Mouse (Mus musculus) limb, embryonic 11.5 days (tissue): ENCODE results near the gene Rpl41. TPM values are rescaled to one million over a fixed set of nuclear protein-coding genes. Genes with fewer than 3 reads are reported as not detected.
A peak's percentile ranks its signal among the peaks of the same experiment; 100 is the strongest.

Source experiments
- ATAC-seq: fragments of 200-750 bp; cut with Nextera tagmentation; 2 replicates; pipeline ENCODE4 v1.8.0; 2017; ENCODE audit warnings: low read depth; ENCODE audit not compliant: insufficient number of reproducible peaks, low FRiP score, low TSS enrichment
- DNase-seq: peaks from one replicate; pipeline ENCODE4 v3.0.0-alpha.2; 2015; ENCODE audit warnings: low spot score
- H3K27ac ChIP-seq: fragments of 300-500 bp; sonication (generic); replicated peaks from 2 replicates; pipeline ENCODE4 v1.5.1; 2014; ENCODE audit warnings: low read depth, mild to moderate bottlenecking, low read length
- H3K27me3 ChIP-seq: fragments of 300-500 bp; sonication (generic); 2 replicates; pipeline ENCODE4 v1.6.1; 2014; ENCODE audit warnings: mild to moderate bottlenecking, low read length, mixed read lengths; ENCODE audit not compliant: control insufficient read depth, insufficient read depth
- H3K36me3 ChIP-seq: fragments of 300-500 bp; sonication (generic); 2 replicates; pipeline ENCODE4 v1.6.1; 2014; ENCODE audit warnings: mild to moderate bottlenecking, low read length, moderate library complexity, mixed read lengths; ENCODE audit not compliant: control insufficient read depth, insufficient read depth
- H3K4me1 ChIP-seq: fragments of 300-500 bp; sonication (generic); 2 replicates; pipeline ENCODE4 v1.6.1; 2014; ENCODE audit warnings: low read length, mixed read lengths; ENCODE audit not compliant: control insufficient read depth, insufficient read depth
- H3K4me2 ChIP-seq: fragments of 300-500 bp; sonication (generic); 2 replicates; pipeline ENCODE4 v1.6.1; 2014; ENCODE audit warnings: low read depth, mild to moderate bottlenecking, moderate library complexity; ENCODE audit not compliant: severe bottlenecking
- H3K4me3 ChIP-seq: fragments of 300-500 bp; sonication (generic); 2 replicates; pipeline ENCODE4 v1.5.1; 2014; ENCODE audit warnings: low read depth, low read length
- H3K9ac ChIP-seq: fragments of 300-500 bp; sonication (generic); 2 replicates; pipeline ENCODE4 v1.6.1; 2014; ENCODE audit warnings: mild to moderate bottlenecking, low read length
- H3K9me3 ChIP-seq: fragments of 300-500 bp; sonication (generic); 2 replicates; pipeline ENCODE4 v1.6.1; 2016; ENCODE audit warnings: low read length; ENCODE audit not compliant: control insufficient read depth
- WGBS: fragments of 180-500 bp; shearing (Covaris S2); extraction: QIAGEN DNeasy Blood & Tissue Kit; methylation state at CpG from one replicate; pipeline ENCODE4 v1.1.7; 2014; 5-methylcytosine and 5-hydroxymethylcytosine counted together
- microRNA-seq: library from miRNA; unstranded; fragments of <30 nt; microRNA quantifications from one replicate; pipeline ENCODE4, GENCODE M21; 2016
- polyA plus RNA-seq: library from polyadenylated mRNA; unstranded; fragments of >200 nt; fragmentation: Nextera tagmentation; extraction: Ambion mirVana; gene quantifications from 2 replicates; pipeline ENCODE4 v1.2.1, GENCODE M21; 2014

The Rpl41 gene
- polyA plus RNA-seq, 1 experiment from 2014 or later = 4,046 TPM

DNA sequence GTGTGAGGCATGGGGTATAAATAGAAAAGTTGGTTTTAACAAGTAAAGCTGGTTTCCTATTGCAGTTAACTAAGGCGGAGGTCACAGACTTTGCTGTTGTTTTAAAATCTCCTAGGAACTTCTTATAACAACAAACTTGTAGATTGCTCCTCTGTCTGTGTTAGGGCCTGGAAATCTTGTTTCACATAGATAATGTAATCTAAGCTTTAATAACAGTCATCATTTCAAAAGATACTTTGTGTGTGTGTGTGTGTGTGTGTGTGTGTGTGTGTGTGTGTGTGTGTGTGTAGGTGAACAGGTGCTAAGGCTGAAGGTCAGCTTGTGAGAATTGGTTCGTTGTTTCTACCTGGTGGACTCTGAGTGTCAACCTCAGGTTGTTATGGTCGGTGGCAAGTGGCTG is 45.1 kb downstream of the Rpl41 start:
- WGBS = 87% methylated on average over 3 of the region's 3 CpGs
- Histone ChIP-seq H3K4me3 (no peak overlapping the region), H3K9me3 (no peaks in the 10 kb centered on the region), H3K27ac (no peak overlapping the region), H3K9ac (no peak overlapping the region), H3K36me3 (no peaks in the 10 kb centered on the region), H3K27me3 (no peaks in the 10 kb centered on the region), H3K4me1 (no peaks in the 10 kb centered on the region), H3K4me2 (no peak overlapping the region)
- ATAC-seq (no peak), DNase-seq (no peak)

DNA sequence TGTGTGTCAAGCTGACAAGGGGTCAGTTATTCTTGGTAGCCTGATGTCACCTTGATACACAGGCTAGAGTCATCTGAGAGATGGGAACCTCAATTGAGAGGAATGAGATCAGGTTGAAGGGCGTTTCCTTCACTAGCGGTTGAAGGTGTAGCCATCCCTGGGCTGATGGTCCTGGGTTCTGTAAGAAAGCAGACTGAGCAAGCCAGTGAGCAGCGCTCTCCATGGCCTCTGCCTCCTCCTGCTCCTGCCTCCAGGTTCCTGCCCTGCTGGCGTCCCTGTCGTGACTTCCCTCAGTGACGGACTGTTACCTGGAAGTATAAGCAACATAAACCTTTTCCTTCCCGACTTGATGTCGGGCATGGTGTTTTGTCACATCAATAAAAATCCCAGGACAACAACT is 45.6 kb downstream of the Rpl41 start:
- no peak for DNase-seq
- Histone ChIP-seq H3K4me3 (no peak overlapping the region), H3K9me3 (no peaks in the 10 kb centered on the region), H3K9ac (no peak overlapping the region), H3K4me1 (no peaks in the 10 kb centered on the region), H3K27ac (no peak overlapping the region), H3K27me3 (no peaks in the 10 kb centered on the region), H3K36me3 (no peaks in the 10 kb centered on the region), H3K4me2 (no peak overlapping the region)
- no peak for ATAC-seq
- 74% methylated on average over 8 of the region's 8 CpGs for WGBS

DNA sequence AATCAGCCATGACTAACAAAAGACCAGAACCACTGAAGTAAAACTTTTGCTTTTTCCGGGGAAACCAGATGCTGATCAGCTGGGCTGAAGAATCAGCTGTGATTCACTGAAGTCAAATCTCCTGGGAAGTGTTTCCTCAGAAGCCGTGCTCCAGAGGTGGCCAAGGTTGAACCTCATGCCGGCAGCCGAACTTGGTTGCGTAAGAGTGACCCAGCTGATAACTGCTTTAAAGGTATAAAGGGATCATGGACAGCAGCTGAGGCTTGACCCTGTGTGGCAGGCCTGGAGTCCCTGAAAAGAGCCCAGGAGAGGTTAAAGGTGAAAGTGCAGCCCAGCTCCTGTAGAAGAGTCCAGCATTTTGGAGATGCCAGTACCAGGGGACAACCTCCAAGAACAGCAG is 46.8 kb downstream of the Rpl41 start:
- no peaks in the 10 kb centered on the region for H3K27me3 ChIP-seq
- no peak overlapping the region for H3K9ac ChIP-seq
- no peak overlapping the region for H3K4me3 ChIP-seq
- WGBS = 84% methylated on average over 5 of the region's 5 CpGs
- H3K27ac ChIP-seq = no peak overlapping the region
- DNase-seq = no peak
- H3K4me1 ChIP-seq = no peaks in the 10 kb centered on the region
- H3K36me3 ChIP-seq = no peaks in the 10 kb centered on the region
- ATAC-seq = no peak
- no peaks in the 10 kb centered on the region for H3K9me3 ChIP-seq
- no peak overlapping the region for H3K4me2 ChIP-seq

DNA sequence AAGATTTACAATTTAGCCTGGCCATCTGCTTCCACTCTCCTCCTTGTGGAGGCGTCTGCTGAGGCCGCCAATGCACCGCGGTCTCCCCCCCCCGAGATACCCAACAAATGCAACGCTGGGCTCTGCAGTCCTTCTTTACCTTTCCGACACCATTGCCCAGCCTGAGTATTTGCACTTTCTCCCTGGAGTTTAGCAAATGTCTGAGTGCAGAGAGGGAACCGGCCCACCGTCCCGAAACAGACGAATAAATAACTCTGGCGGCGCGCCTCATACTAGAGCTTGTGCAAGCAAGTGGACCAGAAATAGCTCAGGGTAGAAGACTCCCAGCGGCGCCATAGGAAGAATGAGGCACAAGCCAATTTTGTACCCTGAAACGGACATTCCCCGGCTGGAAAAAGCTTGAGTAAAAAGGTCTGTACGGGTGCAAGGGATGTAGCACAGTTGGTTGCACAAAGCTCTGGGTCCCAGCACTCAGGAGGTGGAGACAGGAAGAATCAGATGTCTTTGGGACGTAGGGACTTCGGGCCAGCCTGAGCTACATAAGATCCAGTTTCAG is 49.9 kb downstream of the Rpl41 start:
- peak overlapping the region; percentile 56 for H3K9ac ChIP-seq
- no peaks in the 10 kb centered on the region for H3K27me3 ChIP-seq
- H3K4me1 ChIP-seq = peaks cover 8% of the 10 kb centered on the region
- H3K9me3 ChIP-seq = no peaks in the 10 kb centered on the region
- ATAC-seq = peak; percentile 31; the same call in 1 of the 2 replicates
- H3K36me3 ChIP-seq = no peaks in the 10 kb centered on the region
- WGBS = 4% methylated on average over 21 of the region's 21 CpGs
- peak overlapping the region; percentile 39; the same call in 1 of the 2 replicates for H3K27ac ChIP-seq
- peak; percentile 70 for DNase-seq
- H3K4me2 ChIP-seq = peak overlapping the region; percentile 72
- H3K4me3 ChIP-seq = peak overlapping the region; percentile 51

DNA sequence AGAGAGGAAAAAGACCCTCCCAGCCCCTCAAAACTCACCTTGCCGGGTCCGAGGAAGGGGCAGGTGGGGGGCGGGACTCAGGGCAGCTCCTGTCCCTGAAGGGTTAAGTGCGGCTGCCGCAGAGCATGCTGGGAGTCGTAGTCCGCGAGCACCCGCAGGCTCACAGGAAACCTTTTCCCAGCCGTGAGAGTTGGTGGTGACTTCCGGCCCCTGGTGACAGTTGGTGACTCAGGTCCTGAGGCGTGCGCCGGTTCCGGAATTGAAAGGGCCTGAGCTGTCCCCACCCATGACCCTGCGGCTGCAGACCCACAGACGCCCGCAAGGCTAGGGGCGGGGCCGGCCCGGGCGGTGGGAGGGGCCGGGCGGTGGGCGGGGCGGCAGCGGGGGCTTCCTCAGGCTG is 50.5 kb downstream of the Rpl41 start, which contains the start of gene Myl6b:
TSS of gene Myl6b (minus strand) at position 96 of the 400 bp plus-strand sequence.
- Histone ChIP-seq H3K4me1 (peaks cover 8% of the 10 kb centered on the region), H3K27ac (peak within 1 kb of the TSS; percentile 39; the same call in 1 of the 2 replicates), H3K4me3 (peak within 1 kb of the TSS; percentile 51), H3K9ac (peak within 1 kb of the TSS; percentile 56), H3K9me3 (no peaks in the 10 kb centered on the region), H3K4me2 (peak within 1 kb of the TSS; percentile 72), H3K27me3 (no peaks in the 10 kb centered on the region), H3K36me3 (no peaks in the 10 kb centered on the region)
- DNase-seq (peak; percentile 96), ATAC-seq (peak; percentile 84)
- WGBS = under 1% methylated on average over 26 of the region's 27 CpGs

Small RNA genes lying within 50 kb of the gene (microRNA-seq; reads per million reads assigned to microRNA genes)
- gene Gm47275 (not detected), gene Mir6916 (not detected), gene Mir6917 (not detected)

Other genes with a start within 250 kb of the Rpl41 start
- 37.5 and 38.7 TPM in 2 replicates for gene Pan2, start 246.0 kb downstream of the Rpl41 start, polyA plus RNA-seq
- gene Cnpy2, start 226.8 kb downstream of the Rpl41 start, polyA plus RNA-seq = 343 and 351 TPM in 2 replicates
- gene Cs, start 211.6 kb downstream of the Rpl41 start, polyA plus RNA-seq = 231 and 232 TPM in 2 replicates
- gene Coq10a, start 180.3 kb downstream of the Rpl41 start, polyA plus RNA-seq = 8.5 and 11.0 TPM in 2 replicates
- 12.0 and 12.8 TPM in 2 replicates for gene Ankrd52, start 172.2 kb downstream of the Rpl41 start, polyA plus RNA-seq
- 0.07 and 0.20 TPM in 2 replicates for gene Slc39a5, start 148.1 kb downstream of the Rpl41 start, polyA plus RNA-seq
- 89.9 and 91.8 TPM in 2 replicates for gene Nabp2, start 137.8 kb downstream of the Rpl41 start, polyA plus RNA-seq
- gene Rnf41, start 137.6 kb downstream of the Rpl41 start, polyA plus RNA-seq = 34.3 and 34.6 TPM in 2 replicates
- gene Smarcc2, start 90.1 kb downstream of the Rpl41 start, polyA plus RNA-seq = 96.5 and 105 TPM in 2 replicates
- 656 and 696 TPM in 2 replicates for gene Myl6, start 55.2 kb downstream of the Rpl41 start, polyA plus RNA-seq
- gene Myl6b, start 50.6 kb downstream of the Rpl41 start, polyA plus RNA-seq = 3.1 and 4.4 TPM in 2 replicates
- gene Esyt1, start 23.4 kb downstream of the Rpl41 start, polyA plus RNA-seq = 7.6 and 8.9 TPM in 2 replicates
- gene Zc3h10, start 1.5 kb downstream of the Rpl41 start, polyA plus RNA-seq = 15.3 and 19.4 TPM in 2 replicates
- gene Pa2g4, start 16.7 kb upstream of the Rpl41 start, polyA plus RNA-seq = 274 and 289 TPM in 2 replicates
- 7.6 and 8.1 TPM in 2 replicates for gene Erbb3, start 40.3 kb upstream of the Rpl41 start, polyA plus RNA-seq
- gene Rps26, start 77.4 kb upstream of the Rpl41 start, polyA plus RNA-seq = 831 and 876 TPM in 2 replicates
- 3.2 and 3.4 TPM in 2 replicates for gene Ikzf4, start 96.7 kb upstream of the Rpl41 start, polyA plus RNA-seq
- gene Suox, start 124.8 kb upstream of the Rpl41 start, polyA plus RNA-seq = 12.2 and 12.3 TPM in 2 replicates
- gene Rab5b, start 147.0 kb upstream of the Rpl41 start, polyA plus RNA-seq = 62.4 and 62.5 TPM in 2 replicates
- 0.34 and 0.87 TPM in 2 replicates for gene Pmel, start 154.9 kb upstream of the Rpl41 start, polyA plus RNA-seq
- gene Cdk2, start 155.7 kb upstream of the Rpl41 start, polyA plus RNA-seq = 151 TPM in 2 replicates
- gene Dgka, start 195.6 kb upstream of the Rpl41 start, polyA plus RNA-seq = 5.4 and 6.5 TPM in 2 replicates
- 49.4 and 52.4 TPM in 2 replicates for gene Pym1, start 198.6 kb upstream of the Rpl41 start, polyA plus RNA-seq
- 0.35 and 0.55 TPM in 2 replicates for gene Mmp19, start 241.6 kb upstream of the Rpl41 start, polyA plus RNA-seq